Mouse (Mus musculus) left cerebral cortex, postnatal 25 days (tissue): ENCODE data around the gene Cdk5rap3. TPM values are rescaled to one million over a fixed set of nuclear protein-coding genes. Genes with fewer than 3 reads are reported as not detected.

ENCODE experiments used
- DNase-seq, 2 experiments: peaks; one replicate each; pipeline ENCODE4 v3.0.0; 2022; ENCODE audit warnings: low spot score in 2 of 2, mixed read lengths in 1 of 2
- intact Hi-C: fragments of 180-260 bp; cut with DNase I; formaldehyde crosslinking; loops from one replicate; pipeline ENCODE4 v1.15.1; 2025
- total RNA-seq, 2 experiments: library from RNA; stranded (reverse); gene quantifications; 2 replicates each; pipeline ENCODE4 v1.2.3; 2021

The Cdk5rap3 gene
- total RNA-seq, 2 experiments from 2014 or later, result 28.1 to 32.3 TPM

- intact Hi-C loops, result no loop called here
- DNase-seq, result peak in 1 of 2 experiments; percentile 31
Measured at GRCm38 (mm10) chr11:96906431-96907161, 9.7 kb downstream of the Cdk5rap3 start.

GRCm38 (mm10) chr11:96902639-96903635, 13.4 kb downstream of the Cdk5rap3 start:
- intact Hi-C loops, result no loop called here
- DNase-seq, result peak in 1 of 2 experiments; percentile 37

- intact Hi-C loops, result no loop called here
- DNase-seq, result no peak
Measured at GRCm38 (mm10) chr11:96901332-96901731, 15.0 kb downstream of the Cdk5rap3 start.

GRCm38 (mm10) chr11:96899449-96900306, 16.6 kb downstream of the Cdk5rap3 start:
- no peak for DNase-seq
- intact Hi-C loops, result no loop called here

- intact Hi-C loops, result no loop called here
- no peak for DNase-seq
Measured at GRCm38 (mm10) chr11:96895886-96896285, 20.4 kb downstream of the Cdk5rap3 start.

- intact Hi-C loops, result no loop called here
- no peak for DNase-seq
Measured at GRCm38 (mm10) chr11:96893203-96893842, 23.0 kb downstream of the Cdk5rap3 start.

GRCm38 (mm10) chr11:96891784-96892527, 24.3 kb downstream of the Cdk5rap3 start:
- DNase-seq, result no peak
- intact Hi-C loops, result no loop called here

GRCm38 (mm10) chr11:96886942-96887546, 29.3 kb downstream of the Cdk5rap3 start:
- no peak for DNase-seq
- intact Hi-C loops, result no loop called here

- no peak for DNase-seq
- intact Hi-C loops, result no loop called here
Measured at GRCm38 (mm10) chr11:96885901-96886340, 30.4 kb downstream of the Cdk5rap3 start.

GRCm38 (mm10) chr11:96880296-96880695, 36.0 kb downstream of the Cdk5rap3 start:
- intact Hi-C loops, result no loop called here

GRCm38 (mm10) chr11:96879359-96879758, 36.9 kb downstream of the Cdk5rap3 start:
- intact Hi-C loops, result no loop called here

More at GRCm38 (mm10) chr11:96880296-96880695, 36.0 kb downstream of the Cdk5rap3 start:
- no peak for DNase-seq

GRCm38 (mm10) chr11:96878715-96879114, 37.6 kb downstream of the Cdk5rap3 start:
- intact Hi-C loops, result no loop called here

More at GRCm38 (mm10) chr11:96879359-96879758, 36.9 kb downstream of the Cdk5rap3 start:
- DNase-seq, result no peak

GRCm38 (mm10) chr11:96877071-96877470, 39.2 kb downstream of the Cdk5rap3 start:
- intact Hi-C loops, result no loop called here
- DNase-seq, result no peak

More at GRCm38 (mm10) chr11:96878715-96879114, 37.6 kb downstream of the Cdk5rap3 start:
- no peak for DNase-seq

GRCm38 (mm10) chr11:96876300-96877040, 39.8 kb downstream of the Cdk5rap3 start:
- peak in 1 of 2 experiments; percentile 33 for DNase-seq
- intact Hi-C loops, result no loop called here

- peak; percentile 87 to 90 for DNase-seq
- intact Hi-C loops, result no loop called here
Measured at GRCm38 (mm10) chr11:96875745-96876144, 40.6 kb downstream of the Cdk5rap3 start.

GRCm38 (mm10) chr11:96875270-96875669, 41.0 kb downstream of the Cdk5rap3 start:
- intact Hi-C loops, result no loop called here
- DNase-seq, result no peak

- intact Hi-C loops, result no loop called here
- no peak for DNase-seq
Measured at GRCm38 (mm10) chr11:96873601-96874140, 42.6 kb downstream of the Cdk5rap3 start.
